Mouse (Mus musculus) cerebellum, postnatal 14 days (tissue): ENCODE results near the gene Kcnd1.
A peak's percentile ranks its signal among the peaks of the same experiment; 100 is the strongest.
"Not testable (repeated sequence)": the region's sequence is repeated elsewhere in the genome, so short reads cannot be mapped to it uniquely, and the experiment has no call there.

Experiments used
- DNase-seq, 2 experiments: peaks; one replicate each; pipeline ENCODE4 v3.0.0; 2021; ENCODE audit warnings: mixed read lengths in 2 of 2

Kcnd1 gene

GRCm38 (mm10) chrX:7821865-7822779, at the start of gene Kcnd1:
Gene Kcnd1, plus strand, starts transcription at chrX:7822289.
- DNase-seq: peak; percentile 31 to 50

- DNase-seq: peak in 1 of 2 experiments; percentile 49
These were observed 49.3 kb upstream of the Kcnd1 start for GRCm38 (mm10) chrX:7772766-7773165.

GRCm38 (mm10) chrX:7775501-7776205, 46.4 kb upstream of the Kcnd1 start:
- no peak for DNase-seq

- DNase-seq: peak; percentile 77 to 83
These were observed 45.6 kb upstream of the Kcnd1 start for GRCm38 (mm10) chrX:7776329-7777082.

- no peak for DNase-seq
These were observed 43.4 kb upstream of the Kcnd1 start for GRCm38 (mm10) chrX:7778450-7779244.

GRCm38 (mm10) chrX:7779294-7779693, 42.8 kb upstream of the Kcnd1 start:
- DNase-seq: no peak

- DNase-seq: no peak
These were observed 39.4 kb upstream of the Kcnd1 start for GRCm38 (mm10) chrX:7782603-7783092.

- peak; percentile 78 to 81 for DNase-seq
These were observed 32.5 kb upstream of the Kcnd1 start, which contains the start of gene Gripap1 for GRCm38 (mm10) chrX:7789542-7790136. Gene Gripap1, plus strand, starts transcription at chrX:7789765.

- peak; percentile 4 to 15 for DNase-seq
These were observed 31.8 kb upstream of the Kcnd1 start for GRCm38 (mm10) chrX:7790309-7790708.

- peak; percentile 18 to 45 for DNase-seq
These were observed 28.7 kb upstream of the Kcnd1 start for GRCm38 (mm10) chrX:7793361-7793760.

GRCm38 (mm10) chrX:7795016-7795415, 27.1 kb upstream of the Kcnd1 start:
- DNase-seq: no peak

GRCm38 (mm10) chrX:7797327-7797726, 24.8 kb upstream of the Kcnd1 start:
- DNase-seq: no peak

- not testable (repeated sequence) for DNase-seq
These were observed 19.9 kb upstream of the Kcnd1 start for GRCm38 (mm10) chrX:7802157-7802556.

GRCm38 (mm10) chrX:7815016-7815415, 7.1 kb upstream of the Kcnd1 start:
- peak; percentile 26 to 52 for DNase-seq

- DNase-seq: no peak
These were observed 15.1 kb downstream of the Kcnd1 start for GRCm38 (mm10) chrX:7837146-7837545.

GRCm38 (mm10) chrX:7840842-7841162, 18.7 kb downstream of the Kcnd1 start:
- no peak for DNase-seq

GRCm38 (mm10) chrX:7841163-7842162, 19.4 kb downstream of the Kcnd1 start, which contains the start of gene Otud5:
Gene Otud5, plus strand, starts transcription at chrX:7841364.
- peak; percentile 94 to 95 for DNase-seq

- peak; percentile 26 to 46 for DNase-seq
These were observed 20.2 kb downstream of the Kcnd1 start for GRCm38 (mm10) chrX:7842318-7842717.

GRCm38 (mm10) chrX:7847845-7848244, 25.8 kb downstream of the Kcnd1 start:
- DNase-seq: peak; percentile 35 to 46

- peak; percentile 57 for DNase-seq
These were observed 32.5 kb downstream of the Kcnd1 start for GRCm38 (mm10) chrX:7854578-7854977.
